Comparison of ENCODE assay signal across 10 mouse cellular contexts in genomic region chr13:48668091-48668975, GRCm38 (mm10). TPM values are rescaled to one million over a fixed set of nuclear protein-coding genes. Genes with fewer than 3 reads are reported as not detected.
DNase-seq lines count a peak whose midpoint lies in the region; ATAC-seq and TF ChIP-seq lines count a peak whose summit lies in the region.
"Had no signal": no experiment of that assay in that cellular context is flagged by ENCODE, and none has a peak within 500 bp of the region (broad histone marks: within the 10 kb centered on the region; RNA-seq: fewer than 3 reads in every experiment).

No protein-coding gene starts in this region.

- TF ChIP-seq CTCF in midbrain, postnatal 0 days (IDR thresholded peaks at IDR 0.05), result no peak

- H3K4me1 ChIP-seq in kidney, embryonic 14.5 days (ENCODE audit: control insufficient read depth, insufficient read depth, low read length), result peaks cover 10% of the 10 kb centered on the region; the same call in 1 of the 2 replicates
- peaks cover 67% of the 10 kb centered on the region for H3K4me1 ChIP-seq in embryonic facial prominence, embryonic 10.5 days
- peaks cover 23% of the 10 kb centered on the region for H3K4me1 ChIP-seq in intestine, embryonic 15.5 days (replicated peaks)
- H3K4me1 ChIP-seq in midbrain, postnatal 0 days (ENCODE audit: insufficient read depth, low read length), result no peaks in the 10 kb centered on the region

- no peak overlapping the region for H3K9ac ChIP-seq in kidney, embryonic 14.5 days (ENCODE audit: low read depth, low read length)
- H3K9ac ChIP-seq in intestine, embryonic 15.5 days, result no peak overlapping the region
- no peak overlapping the region for H3K9ac ChIP-seq in midbrain, postnatal 0 days (replicated peaks; ENCODE audit: low read length, poor library complexity, severe bottlenecking)

- 1% methylated on average over 33 of the region's 33 CpGs for WGBS in kidney, embryonic 14.5 days
- under 1% methylated on average over 33 of the region's 33 CpGs for WGBS in embryonic facial prominence, embryonic 10.5 days
- 2% methylated on average over 33 of the region's 33 CpGs for WGBS in intestine, embryonic 15.5 days
- WGBS in midbrain, postnatal 0 days, result 2% methylated on average over 31 of the region's 33 CpGs

- H3K4me3 ChIP-seq in kidney, embryonic 14.5 days (ENCODE audit: low read length), result peak overlapping the region; percentile 17
- peak overlapping the region; percentile 50 for H3K4me3 ChIP-seq in embryonic facial prominence, embryonic 10.5 days
- peak overlapping the region; percentile 16; the same call in 1 of the 2 replicates for H3K4me3 ChIP-seq in intestine, embryonic 15.5 days (replicated peaks)
- H3K4me3 ChIP-seq in midbrain, postnatal 0 days (ENCODE audit: low read depth, low read length), result peak overlapping the region; percentile 19; the same call in 1 of the 2 replicates

- H3K9me3 ChIP-seq in kidney, embryonic 14.5 days (ENCODE audit: control insufficient read depth, low read length), result no peaks in the 10 kb centered on the region
- H3K9me3 ChIP-seq in embryonic facial prominence, embryonic 10.5 days, result no peaks in the 10 kb centered on the region
- H3K9me3 ChIP-seq in intestine, embryonic 15.5 days, result no peaks in the 10 kb centered on the region
- no peaks in the 10 kb centered on the region for H3K9me3 ChIP-seq in midbrain, postnatal 0 days (ENCODE audit: low read length)

- H3K4me2 ChIP-seq in kidney, embryonic 14.5 days (replicated peaks; ENCODE audit: low read depth, low read length), result no peak overlapping the region; the same call in 1 of the 2 replicates
- H3K4me2 ChIP-seq in intestine, embryonic 15.5 days (replicated peaks), result peak overlapping the region; percentile 50
- H3K4me2 ChIP-seq in midbrain, postnatal 0 days (ENCODE audit: low read depth, low read length, poor library complexity, severe bottlenecking), result peak overlapping the region; percentile 35

- no peak for ATAC-seq in kidney, embryonic 14.5 days (ENCODE audit: low FRiP score, low TSS enrichment)
- no peak for ATAC-seq in intestine, embryonic 15.5 days
- ATAC-seq in midbrain, postnatal 0 days (ENCODE audit: low FRiP score), result no peak

- DNase-seq in kidney, postnatal 10 days, result no peak
- DNase-seq in embryonic facial prominence, embryonic 10.5 days (ENCODE audit: low spot score), result peak; percentile 42
- DNase-seq in midbrain, postnatal 0 days (ENCODE audit: low spot score), result no peak
- DNase-seq in adrenal gland, adult 18-20 months (ENCODE audit: low spot score in 2 of 2), result no peak
- no peak for DNase-seq in right cerebral cortex, postnatal 25 days
- DNase-seq in spleen, postnatal 10 days (ENCODE audit: low spot score in 2 of 2), result no peak
- DNase-seq: cerebellum, adult 8-10 months; kidney, adult 11 months had no signal

- no peaks in the 10 kb centered on the region for H3K36me3 ChIP-seq in kidney, embryonic 14.5 days (ENCODE audit: control insufficient read depth, insufficient read depth, low read length)
- no peaks in the 10 kb centered on the region for H3K36me3 ChIP-seq in embryonic facial prominence, embryonic 10.5 days (replicated peaks)
- H3K36me3 ChIP-seq in intestine, embryonic 15.5 days, result no peaks in the 10 kb centered on the region
- H3K36me3 ChIP-seq in midbrain, postnatal 0 days (ENCODE audit: insufficient read depth, low read length), result no peaks in the 10 kb centered on the region

- H3K27ac ChIP-seq in kidney, embryonic 14.5 days (ENCODE audit: low read depth, low read length), result no peak overlapping the region
- H3K27ac ChIP-seq in embryonic facial prominence, embryonic 10.5 days (replicated peaks), result peak overlapping the region; percentile 71
- H3K27ac ChIP-seq in intestine, embryonic 15.5 days, result no peak overlapping the region
- H3K27ac ChIP-seq in midbrain, postnatal 0 days (ENCODE audit: low read depth, low read length), result no peak overlapping the region

- H3K27me3 ChIP-seq in kidney, embryonic 14.5 days (ENCODE audit: control insufficient read depth, insufficient read depth, low read length), result peaks cover 94% of the 10 kb centered on the region
- peaks cover 100% of the 10 kb centered on the region for H3K27me3 ChIP-seq in embryonic facial prominence, embryonic 10.5 days (replicated peaks; ENCODE audit: low read depth, poor library complexity, severe bottlenecking)
- peaks cover 91% of the 10 kb centered on the region for H3K27me3 ChIP-seq in intestine, embryonic 15.5 days (replicated peaks)
- peaks cover 73% of the 10 kb centered on the region for H3K27me3 ChIP-seq in midbrain, postnatal 0 days (ENCODE audit: insufficient read depth, low read length)

RNA-seq across cellular contexts. Expression of gene Barx1, which starts 5.5 kb away (rescaled TPM):
- 0.46 TPM in 1 of 2 replicates, not detected in the other for polyA plus RNA-seq in kidney, embryonic 14.5 days (2014; fragmentation: Nextera tagmentation; extraction: Ambion mirVana)
- polyA plus RNA-seq in embryonic facial prominence, embryonic 10.5 days (2016; fragmentation: Nextera tagmentation; extraction: Ambion mirVana), result 43.5 and 57.9 TPM in 2 replicates
- 1.3 and 1.4 TPM in 2 replicates for polyA plus RNA-seq in intestine, embryonic 15.5 days (2015; fragmentation: Nextera tagmentation; extraction: Ambion mirVana)
- total RNA-seq in midbrain, postnatal 0 days (2014; rRNA removed), result not detected in 2 replicates
- not detected in 2 replicates for polyA plus RNA-seq in midbrain, postnatal 0 days (2015; fragmentation: Nextera tagmentation; extraction: Ambion mirVana)
- not detected for total RNA-seq in adrenal gland, adult 18-20 months (2021)

RNA-seq across cellular contexts. Expression of gene Ptpdc1, which starts 42.9 kb away (rescaled TPM):
- polyA plus RNA-seq in kidney, embryonic 14.5 days (2014; fragmentation: Nextera tagmentation; extraction: Ambion mirVana), result 6.5 and 15.0 TPM in 2 replicates
- 7.7 and 10.5 TPM in 2 replicates for polyA plus RNA-seq in embryonic facial prominence, embryonic 10.5 days (2016; fragmentation: Nextera tagmentation; extraction: Ambion mirVana)
- polyA plus RNA-seq in intestine, embryonic 15.5 days (2015; fragmentation: Nextera tagmentation; extraction: Ambion mirVana), result 5.5 and 6.9 TPM in 2 replicates
- 23.2 and 36.3 TPM in 2 replicates for total RNA-seq in midbrain, postnatal 0 days (2014; rRNA removed)
- polyA plus RNA-seq in midbrain, postnatal 0 days (2015; fragmentation: Nextera tagmentation; extraction: Ambion mirVana), result 13.5 and 15.3 TPM in 2 replicates
- 1 to 10 TPM; 5.0 to 6.3 TPM for total RNA-seq in adrenal gland, adult 18-20 months (2021)

Comparison
In these comparisons a context has a peak if more than half of its experiments do, and no peak if none do; other contexts are left out.
1. RNA of gene Barx1, which starts 5.5 kb away (polyA plus RNA-seq): 43.5 to 57.9 TPM in embryonic facial prominence, embryonic 10.5 days; 1.3 to 1.4 TPM in intestine, embryonic 15.5 days, not detected in midbrain, postnatal 0 days and 0.46 TPM in kidney, embryonic 14.5 days; every median in the first group is over 10 times any median in the second.
2. Peak in every context shown above with its lines, with median percentiles within 50 percentile points of each other: H3K4me3 ChIP-seq.